In genomic region chr16:30069950-30070770, GRCm38 (mm10) we compare ENCODE assay signal across 8 mouse cellular contexts. TPM values are rescaled to one million over a fixed set of nuclear protein-coding genes. Genes with fewer than 3 reads are reported as not detected.
DNase-seq lines count a peak whose midpoint lies in the region; ATAC-seq and TF ChIP-seq lines count a peak whose summit lies in the region.

No protein-coding gene starts in this region.

- peak overlapping the region; percentile 86 for H3K4me2 ChIP-seq in embryonic facial prominence, embryonic 14.5 days (ENCODE audit: low read depth, low read length)
- H3K4me2 ChIP-seq in heart, embryonic 11.5 days, result peak overlapping the region; percentile 64
- peak overlapping the region; percentile 58 for H3K4me2 ChIP-seq in kidney, embryonic 15.5 days
- peak overlapping the region; percentile 57 for H3K4me2 ChIP-seq in liver, embryonic 14.5 days (ENCODE audit: low read depth)
- H3K4me2 ChIP-seq in neural tube, embryonic 11.5 days (ENCODE audit: low read depth), result peak overlapping the region; percentile 65

- H3K36me3 ChIP-seq in embryonic facial prominence, embryonic 14.5 days (ENCODE audit: control insufficient read depth, insufficient read depth, low read length), result no peaks in the 10 kb centered on the region
- no peaks in the 10 kb centered on the region for H3K36me3 ChIP-seq in heart, embryonic 11.5 days (ENCODE audit: control insufficient read depth, insufficient read depth, low read length)
- H3K36me3 ChIP-seq in kidney, embryonic 15.5 days, result no peaks in the 10 kb centered on the region
- H3K36me3 ChIP-seq in liver, embryonic 14.5 days (replicated peaks; ENCODE audit: control insufficient read depth, insufficient read depth, low read depth), result no peaks in the 10 kb centered on the region
- H3K36me3 ChIP-seq in neural tube, embryonic 11.5 days (ENCODE audit: control insufficient read depth, insufficient read depth, low read length), result no peaks in the 10 kb centered on the region
- no peaks in the 10 kb centered on the region for H3K36me3 ChIP-seq in testis, adult 2 months (ENCODE audit: control insufficient read depth, insufficient read depth, low read length)

- peak overlapping the region; percentile 67 for H3K9ac ChIP-seq in embryonic facial prominence, embryonic 14.5 days (ENCODE audit: low read depth, low read length)
- peak overlapping the region; percentile 70 for H3K9ac ChIP-seq in heart, embryonic 11.5 days (ENCODE audit: low read depth, low read length)
- H3K9ac ChIP-seq in kidney, embryonic 15.5 days, result peak overlapping the region; percentile 48
- H3K9ac ChIP-seq in liver, embryonic 14.5 days (replicated peaks), result peak overlapping the region; percentile 33
- peak overlapping the region; percentile 62 for H3K9ac ChIP-seq in neural tube, embryonic 11.5 days (ENCODE audit: low read length)

- TF ChIP-seq POLR2A in testis, adult 2 months (IDR thresholded peaks at IDR 0.05; ENCODE audit: control insufficient read depth, low read depth, low read length), result no peak

- peaks cover 23% of the 10 kb centered on the region for H3K4me1 ChIP-seq in embryonic facial prominence, embryonic 14.5 days (ENCODE audit: control insufficient read depth, insufficient read depth, low read length)
- peaks cover 20% of the 10 kb centered on the region for H3K4me1 ChIP-seq in heart, embryonic 11.5 days (ENCODE audit: control insufficient read depth, insufficient read depth, low read length)
- H3K4me1 ChIP-seq in kidney, embryonic 15.5 days, result peaks cover 32% of the 10 kb centered on the region
- H3K4me1 ChIP-seq in liver, embryonic 14.5 days (replicated peaks; ENCODE audit: control insufficient read depth in 2 of 2, insufficient read depth in 2 of 2, low read length in 1 of 2), result peaks cover 0 to 2% of the 10 kb centered on the region in 2 experiments; a peak in 1 of 4 replicates
- H3K4me1 ChIP-seq in neural tube, embryonic 11.5 days (ENCODE audit: control insufficient read depth, insufficient read depth, low read length), result peaks cover 23% of the 10 kb centered on the region
- H3K4me1 ChIP-seq in testis, adult 2 months (ENCODE audit: control insufficient read depth, insufficient read depth, low read length), result peaks cover 36% of the 10 kb centered on the region

- no peaks in the 10 kb centered on the region for H3K9me3 ChIP-seq in embryonic facial prominence, embryonic 14.5 days (ENCODE audit: control insufficient read depth, low read length)
- no peaks in the 10 kb centered on the region for H3K9me3 ChIP-seq in heart, embryonic 11.5 days (replicated peaks; ENCODE audit: control insufficient read depth, low read length)
- no peaks in the 10 kb centered on the region for H3K9me3 ChIP-seq in kidney, embryonic 15.5 days (replicated peaks)
- H3K9me3 ChIP-seq in liver, embryonic 14.5 days (ENCODE audit: control insufficient read depth, low read length), result no peaks in the 10 kb centered on the region
- no peaks in the 10 kb centered on the region for H3K9me3 ChIP-seq in neural tube, embryonic 11.5 days (ENCODE audit: control insufficient read depth, low read length)

- no peaks in the 10 kb centered on the region for H3K27me3 ChIP-seq in embryonic facial prominence, embryonic 14.5 days (replicated peaks; ENCODE audit: control insufficient read depth, insufficient read depth, low read length)
- H3K27me3 ChIP-seq in heart, embryonic 11.5 days (ENCODE audit: control insufficient read depth, insufficient read depth, low read length), result 0 out of 2 replicates have a peak, but pooled peaks cover 3% of the 10 kb centered on the region
- H3K27me3 ChIP-seq in kidney, embryonic 15.5 days, result no peaks in the 10 kb centered on the region
- peaks cover 63% of the 10 kb centered on the region for H3K27me3 ChIP-seq in liver, embryonic 14.5 days (ENCODE audit: control insufficient read depth, insufficient read depth, low read length)
- H3K27me3 ChIP-seq in neural tube, embryonic 11.5 days (ENCODE audit: control insufficient read depth, insufficient read depth, low read length), result peaks cover 11% of the 10 kb centered on the region; the same call in 1 of the 2 replicates
- peaks cover 12% of the 10 kb centered on the region for H3K27me3 ChIP-seq in testis, adult 2 months (ENCODE audit: control insufficient read depth, insufficient read depth, low read length)

- no peak for TF ChIP-seq CTCF in liver, embryonic 14.5 days (IDR thresholded peaks at IDR 0.05; ENCODE audit: low read depth)
- no peak for TF ChIP-seq CTCF in testis, adult 2 months (IDR thresholded peaks at IDR 0.05; ENCODE audit: control insufficient read depth, insufficient read depth, insufficient replicate concordance, low read depth, low read length)

- ATAC-seq in embryonic facial prominence, embryonic 14.5 days (ENCODE audit: low read depth), result peak; percentile 81
- peak; percentile 83 for ATAC-seq in heart, embryonic 11.5 days (replicated peaks; ENCODE audit: insufficient number of reproducible peaks, low FRiP score, low TSS enrichment)
- peak; percentile 84 for ATAC-seq in kidney, embryonic 15.5 days (replicated peaks; ENCODE audit: low FRiP score)
- ATAC-seq in liver, embryonic 14.5 days (ENCODE audit: insufficient read depth), result peak; percentile 76
- peak; percentile 51 for ATAC-seq in neural tube, embryonic 11.5 days (ENCODE audit: insufficient read depth, low FRiP score, low TSS enrichment)

- H3K4me3 ChIP-seq in embryonic facial prominence, embryonic 14.5 days (ENCODE audit: low read depth, low read length), result peak overlapping the region; percentile 41
- H3K4me3 ChIP-seq in heart, embryonic 11.5 days (ENCODE audit: low read depth, low read length), result peak overlapping the region; percentile 46
- H3K4me3 ChIP-seq in kidney, embryonic 15.5 days (replicated peaks), result peak overlapping the region; percentile 36
- H3K4me3 ChIP-seq in liver, embryonic 14.5 days (ENCODE audit: insufficient read depth in 1 of 2, low read depth in 2 of 2, low read length in 2 of 2), result peak overlapping the region; percentile 40 to 56
- peak overlapping the region; percentile 39 for H3K4me3 ChIP-seq in neural tube, embryonic 11.5 days (ENCODE audit: low read depth, low read length)
- peak overlapping the region; percentile 79 for H3K4me3 ChIP-seq in testis, adult 2 months (ENCODE audit: control insufficient read depth, low read depth, low read length)

- H3K27ac ChIP-seq in embryonic facial prominence, embryonic 14.5 days (replicated peaks; ENCODE audit: low read depth, low read length), result peak overlapping the region; percentile 95
- H3K27ac ChIP-seq in heart, embryonic 11.5 days (ENCODE audit: low read depth, low read length), result peak overlapping the region; percentile 90
- peak overlapping the region; percentile 93 for H3K27ac ChIP-seq in kidney, embryonic 15.5 days
- H3K27ac ChIP-seq in liver, embryonic 14.5 days, result no peak overlapping the region; the same call in 1 of the 2 replicates
- peak overlapping the region; percentile 87 for H3K27ac ChIP-seq in neural tube, embryonic 11.5 days (ENCODE audit: low read depth, low read length)
- H3K27ac ChIP-seq in testis, adult 2 months (ENCODE audit: control insufficient read depth, insufficient read depth, low read depth, low read length), result peak overlapping the region; percentile 83

- no peak for TF ChIP-seq EP300 in liver, embryonic 14.5 days (IDR thresholded peaks at IDR 0.05; ENCODE audit: low read depth)

- WGBS in embryonic facial prominence, embryonic 14.5 days, result 0% methylated on average over 30 of the region's 82 CpGs
- WGBS in heart, embryonic 11.5 days (ENCODE audit: insufficient replicate concordance), result 0% methylated on average over 56 of the region's 82 CpGs
- under 1% methylated on average over 66 of the region's 82 CpGs for WGBS in kidney, embryonic 15.5 days
- WGBS in liver, embryonic 14.5 days (ENCODE audit: insufficient replicate concordance), result under 1% methylated on average over 49 of the region's 82 CpGs
- under 1% methylated on average over 67 of the region's 82 CpGs for WGBS in neural tube, embryonic 11.5 days

- DNase-seq in 416B (ENCODE audit: low read depth), result peak; percentile 73
- DNase-seq in adrenal gland, postnatal 14 days, result peak; percentile 95
- DNase-seq in embryonic facial prominence, embryonic 14.5 days (ENCODE audit: low spot score), result peak; percentile 95
- peak in 1 of 3 experiments; percentile 30 for DNase-seq in liver, embryonic 14.5 days (ENCODE audit: low read depth in 3 of 3, low spot score in 3 of 3)
- peak; percentile 85 for DNase-seq in neural tube, embryonic 11.5 days (ENCODE audit: low spot score)

RNA-seq across cellular contexts. Expression of gene Hes1, which starts 6.0 kb away (rescaled TPM):
- total RNA-seq in adrenal gland, postnatal 14 days (2021), result 21.0 and 26.6 TPM in 2 replicates
- polyA plus RNA-seq in embryonic facial prominence, embryonic 14.5 days (2014; fragmentation: Nextera tagmentation; extraction: Ambion mirVana), result 49.8 and 53.5 TPM in 2 replicates
- 29.1 and 30.3 TPM in 2 replicates for polyA plus RNA-seq in heart, embryonic 11.5 days (2014; fragmentation: Nextera tagmentation; extraction: Ambion mirVana)
- polyA plus RNA-seq in kidney, embryonic 15.5 days (2015; fragmentation: Nextera tagmentation; extraction: Ambion mirVana), result 57.4 and 63.3 TPM in 2 replicates
- polyA plus RNA-seq in liver, embryonic 14.5 days (2012; rRNA removed), result 5.3 and 9.2 TPM in 2 replicates
- 5.1 and 5.6 TPM in 2 replicates for polyA plus RNA-seq in liver, embryonic 14.5 days (2014; fragmentation: Nextera tagmentation; extraction: Ambion mirVana)
- polyA plus RNA-seq in neural tube, embryonic 11.5 days (2014; fragmentation: Nextera tagmentation; extraction: Ambion mirVana), result 56.8 and 57.3 TPM in 2 replicates
- polyA plus RNA-seq in testis, adult 2 months (2012; rRNA removed), result 9.7 and 12.4 TPM in 2 replicates
